Mouse (Mus musculus) gastrocnemius, adult 2 months (tissue): ENCODE data around the gene Arhgef17. TPM values are rescaled to one million over a fixed set of nuclear protein-coding genes. Genes with fewer than 3 reads are reported as not detected.

Source experiments
- DNase-seq: peaks from one replicate; pipeline ENCODE4 v3.0.0; 2022
- H3K27ac ChIP-seq: fragments of 200-600 bp; 2 replicates; pipeline ENCODE4 v1.8.1; 2022; ENCODE audit warnings: mild to moderate bottlenecking
- H3K4me3 ChIP-seq: fragments of 200-600 bp; 2 replicates; pipeline ENCODE4 v1.8.1; 2022; ENCODE audit warnings: mild to moderate bottlenecking, moderate library complexity
- CTCF ChIP-seq: fragments of 200-600 bp; IDR thresholded peaks from 2 replicates; pipeline ENCODE4 v1.8.1; 2022; ENCODE audit warnings: antibody characterized with exemption, mild to moderate bottlenecking, moderate library complexity
- intact Hi-C: fragments of 180-260 bp; cut with DNase I; formaldehyde crosslinking; loops from one replicate; pipeline ENCODE4 v1.15.1; 2025
- long read RNA-seq, 2 experiments: library from polyadenylated mRNA; stranded (forward); transcript quantifications; one replicate each; pipeline ENCODE4 v2.0.0; 2021
- total RNA-seq, 2 experiments: library from RNA; stranded (reverse); gene quantifications; 2 replicates each; pipeline ENCODE4 v1.2.3; 2021

Gene Arhgef17
- 10 to 100 TPM; 20.9 to 33.3 TPM for total RNA-seq
- long read RNA-seq, experiment 1, full-length matches to known transcripts: 5 of 18 reads
- long read RNA-seq, experiment 1, partial matches to known transcripts: 2 of 18 reads
- long read RNA-seq, experiment 1, other reads (novel, unspliced or antisense): 11 of 18 reads
- long read RNA-seq, experiment 2, full-length matches to known transcripts: 7 of 12 reads
- long read RNA-seq, experiment 2, partial matches to known transcripts: 4 of 12 reads
- long read RNA-seq, experiment 2, other reads (novel, unspliced or antisense): 1 of 12 reads

- intact Hi-C loops: loop anchor here (1.0 kb wide), 1 partner anchor 25 kb away; no protein-coding TSS in a partner anchor
- peak within 1 kb of the TSS; percentile 96 for H3K27ac ChIP-seq
- no peak for TF ChIP-seq CTCF
- peak; percentile 70 for DNase-seq
- H3K4me3 ChIP-seq: peak within 1 kb of the TSS; percentile 73
These were observed at the start of gene Arhgef17 for GRCm38 (mm10) chr7:100931926-100932480. TSS of gene Arhgef17 (minus strand) at chr7:100932107.

DNA sequence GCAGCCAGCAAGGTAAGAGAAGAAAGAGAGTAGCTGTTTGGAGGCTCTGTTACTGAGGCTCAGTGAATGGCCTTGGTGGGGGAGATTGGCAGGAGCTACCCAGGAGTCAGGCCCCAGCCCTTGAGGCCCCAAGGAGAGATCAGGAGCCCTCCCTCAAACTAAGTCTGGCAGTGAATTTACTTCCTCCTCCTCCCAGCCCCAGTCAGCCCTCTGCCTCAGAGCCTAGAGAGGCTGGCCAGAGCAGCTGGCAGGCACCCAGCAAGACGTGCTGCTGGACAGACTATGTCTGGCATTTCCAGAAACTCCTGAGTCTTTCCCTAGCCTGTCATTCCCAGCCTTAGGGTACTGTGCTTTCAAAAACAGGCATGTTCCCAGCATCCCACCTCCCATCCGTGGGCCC lies 47.3 kb upstream of the Arhgef17 start:
- Histone ChIP-seq H3K27ac (peak overlapping the region; percentile 29; the same call in 1 of the 2 replicates), H3K4me3 (no peak overlapping the region)
- intact Hi-C loops: loop anchor here (5.0 kb wide), 1 partner anchor 37 kb away; no protein-coding TSS in a partner anchor
- peak; percentile 79 for DNase-seq
- no peak for TF ChIP-seq CTCF

- no peak for DNase-seq
- TF ChIP-seq CTCF: no peak
- H3K4me3 ChIP-seq: no peak overlapping the region
- H3K27ac ChIP-seq: no peak overlapping the region
- intact Hi-C loops: loop anchor here (5.0 kb wide), 1 partner anchor 36 kb away; no protein-coding TSS in a partner anchor
These were observed 46.3 kb upstream of the Arhgef17 start for GRCm38 (mm10) chr7:100978171-100978570.

GRCm38 (mm10) chr7:100974135-100974903 lies 42.4 kb upstream of the Arhgef17 start, which contains the start of gene P2ry6:
TSS of gene P2ry6 (minus strand) at chr7:100974649.
- no peak within 1 kb of the TSS for H3K27ac ChIP-seq
- no peak for TF ChIP-seq CTCF
- peak within 1 kb of the TSS; percentile 65 for H3K4me3 ChIP-seq
- DNase-seq: peak; percentile 75
- intact Hi-C loops: no loop called here

GRCm38 (mm10) chr7:100972875-100973274 lies 41.0 kb upstream of the Arhgef17 start:
- no peak for TF ChIP-seq CTCF
- no peak for DNase-seq
- no peak overlapping the region for H3K4me3 ChIP-seq
- intact Hi-C loops: no loop called here
- no peak overlapping the region for H3K27ac ChIP-seq

DNA sequence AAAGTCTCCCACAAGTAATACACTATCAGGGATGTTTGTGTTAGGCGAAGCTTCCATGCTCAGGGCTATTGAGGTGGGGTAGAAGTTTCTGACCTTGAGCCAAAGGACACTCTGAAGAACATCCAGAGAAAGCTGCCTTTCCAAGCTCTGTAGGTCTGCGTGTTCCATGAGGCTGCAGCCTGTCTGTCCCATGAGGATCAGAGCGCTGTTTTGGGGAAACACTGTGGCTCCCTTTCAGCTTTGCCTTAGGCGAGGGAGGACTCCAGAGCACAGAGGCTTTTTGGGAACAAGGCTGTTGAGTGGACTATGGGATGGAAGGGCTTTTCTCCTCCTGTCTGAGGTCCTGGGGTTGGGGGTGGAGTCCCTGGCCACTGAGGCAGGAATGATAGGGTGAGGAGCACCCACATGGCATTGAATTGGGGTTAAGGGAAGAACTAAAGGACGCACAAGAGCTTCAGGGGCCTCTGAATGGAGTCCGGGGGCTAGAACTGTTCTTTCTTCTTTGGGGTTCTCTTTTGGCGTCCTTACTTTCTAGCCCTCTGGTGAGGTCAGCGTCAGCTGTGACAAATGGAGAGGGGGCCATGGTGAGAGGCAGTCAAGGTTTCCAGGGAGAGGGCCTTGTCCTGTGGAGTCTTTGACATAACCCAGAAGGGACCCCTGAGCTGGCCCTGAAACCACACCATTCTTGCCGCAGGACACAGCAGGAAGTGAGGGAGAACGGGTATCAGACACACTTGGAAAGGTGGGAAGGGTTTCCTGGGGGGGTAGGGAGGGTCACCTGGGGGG lies 37.2 kb upstream of the Arhgef17 start:
- no peak for DNase-seq
- TF ChIP-seq CTCF: no peak
- intact Hi-C loops: no loop called here
- no peak overlapping the region for H3K27ac ChIP-seq
- H3K4me3 ChIP-seq: no peak overlapping the region

DNA sequence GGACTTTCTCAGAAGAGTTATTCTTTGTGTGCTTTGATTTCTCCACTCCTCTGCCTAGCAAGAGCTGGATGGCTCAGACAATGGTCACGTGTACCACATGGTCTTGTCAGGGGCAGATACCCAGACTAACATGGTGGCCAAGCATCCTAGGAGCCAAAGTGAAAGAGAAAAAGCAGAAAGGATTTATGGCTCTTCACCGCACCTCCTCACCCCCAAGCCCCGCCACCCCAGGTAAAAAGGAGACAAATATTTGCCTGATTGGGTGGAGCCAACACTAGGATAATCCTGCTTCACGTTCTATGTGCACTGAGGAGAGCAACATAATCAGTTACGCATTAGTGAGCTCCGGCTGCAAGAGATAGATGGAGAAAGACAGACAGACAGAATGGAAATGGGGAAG lies 36.5 kb upstream of the Arhgef17 start:
- TF ChIP-seq CTCF: no peak
- DNase-seq: no peak
- Histone ChIP-seq H3K27ac (no peak overlapping the region), H3K4me3 (no peak overlapping the region)
- intact Hi-C loops: no loop called here

- Histone ChIP-seq H3K27ac (no peak overlapping the region), H3K4me3 (no peak overlapping the region)
- DNase-seq: peak; percentile 53
- no peak for TF ChIP-seq CTCF
- intact Hi-C loops: no loop called here
These were observed 35.9 kb upstream of the Arhgef17 start for GRCm38 (mm10) chr7:100967850-100968249.

GRCm38 (mm10) chr7:100966014-100966413 lies 34.1 kb upstream of the Arhgef17 start:
- H3K27ac ChIP-seq: no peak overlapping the region
- no peak for TF ChIP-seq CTCF
- intact Hi-C loops: no loop called here
- no peak overlapping the region for H3K4me3 ChIP-seq
- no peak for DNase-seq

GRCm38 (mm10) chr7:100965079-100965478 lies 33.2 kb upstream of the Arhgef17 start:
- peak; percentile 68 for DNase-seq
- intact Hi-C loops: loop anchor here (1.0 kb wide), 2 partner anchors 22 to 58 kb away; no protein-coding TSS in a partner anchor
- Histone ChIP-seq H3K4me3 (no peak overlapping the region), H3K27ac (no peak overlapping the region)
- TF ChIP-seq CTCF: peak; percentile 90

- no peak for TF ChIP-seq CTCF
- peak overlapping the region; percentile 43 for H3K4me3 ChIP-seq
- H3K27ac ChIP-seq: peak overlapping the region; percentile 66
- intact Hi-C loops: no loop called here
- DNase-seq: peak; percentile 54
These were observed 32.3 kb upstream of the Arhgef17 start for GRCm38 (mm10) chr7:100964242-100964641.

DNA sequence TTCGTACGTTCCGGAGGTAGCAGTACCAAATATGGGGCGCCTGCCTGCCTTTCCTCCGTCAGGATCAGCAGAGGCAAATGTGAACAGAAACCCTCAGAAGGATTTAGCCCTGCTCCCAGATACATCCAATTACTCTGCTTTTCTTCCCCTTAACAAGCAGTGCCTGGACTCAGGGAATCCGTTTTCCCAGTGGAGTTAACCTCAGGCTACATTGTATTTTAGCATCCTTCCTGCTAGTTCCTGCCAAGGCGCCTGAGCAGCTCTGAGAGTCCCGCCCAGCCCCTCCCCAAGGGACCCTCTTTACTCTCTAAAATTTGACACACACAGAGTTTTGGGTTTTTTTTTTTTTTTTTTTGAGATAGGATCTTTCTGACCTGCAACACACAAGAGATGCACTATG lies 31.5 kb upstream of the Arhgef17 start:
- TF ChIP-seq CTCF: no peak
- intact Hi-C loops: no loop called here
- Histone ChIP-seq H3K27ac (peak overlapping the region; percentile 66), H3K4me3 (peak overlapping the region; percentile 43)
- DNase-seq: no peak
